Mouse (Mus musculus) kidney, postnatal 36 days (tissue): ENCODE measurements at regions not wholly inside any gene's neighbourhood (a gene's known extent, or its start where the extent isn't known, plus 50 kb on each side); places are given as distances from the start of the nearest gene placed in this dataset.
"Not testable (repeated sequence)": the region's sequence is repeated elsewhere in the genome, so short reads cannot be mapped to it uniquely, and the experiment has no call there.

Experiments used
- DNase-seq, 2 experiments: peaks; one replicate each; pipeline ENCODE4 v3.0.0; 2021 to 2022; ENCODE audit warnings: mixed read lengths in 2 of 2

GRCm38 (mm10) chr16:12516834-12517685, 533.1 kb downstream of the Shisa9 start:
- DNase-seq = no peak

- no peak for DNase-seq
Observed at GRCm38 (mm10) chr16:12518264-12518663, 534.4 kb downstream of the Shisa9 start.

- DNase-seq = no peak
Observed at GRCm38 (mm10) chr16:12521711-12522476, 538.0 kb downstream of the Shisa9 start.

- no peak for DNase-seq
Observed at GRCm38 (mm10) chr16:12548462-12548861, 561.0 kb upstream of the Ercc4 start.

GRCm38 (mm10) chr16:12588889-12589288, 520.6 kb upstream of the Ercc4 start:
- DNase-seq = peak in 1 of 2 experiments; percentile 10

GRCm38 (mm10) chr16:12608259-12608658, 501.2 kb upstream of the Ercc4 start:
- DNase-seq = peak; percentile 4 to 15

- DNase-seq = no peak
Observed at GRCm38 (mm10) chr16:12611106-12611505, 498.4 kb upstream of the Ercc4 start.

- DNase-seq = no peak
Observed at GRCm38 (mm10) chr16:12617781-12618180, 491.7 kb upstream of the Ercc4 start.

GRCm38 (mm10) chr16:12632533-12632932, 477.0 kb upstream of the Ercc4 start:
- DNase-seq = no peak

GRCm38 (mm10) chr16:12638971-12639640, 470.4 kb upstream of the Ercc4 start:
- DNase-seq = no peak

- no peak for DNase-seq
Observed at GRCm38 (mm10) chr16:12643053-12643452, 466.4 kb upstream of the Ercc4 start.

- no peak for DNase-seq
Observed at GRCm38 (mm10) chr16:12644621-12645020, 464.9 kb upstream of the Ercc4 start.

- no peak for DNase-seq
Observed at GRCm38 (mm10) chr16:12652180-12652579, 457.3 kb upstream of the Ercc4 start.

- not testable (repeated sequence) for DNase-seq
Observed at GRCm38 (mm10) chr16:12673656-12674055, 435.8 kb upstream of the Ercc4 start.

- no peak for DNase-seq
Observed at GRCm38 (mm10) chr16:12681474-12681873, 428.0 kb upstream of the Ercc4 start.

- no peak for DNase-seq
Observed at GRCm38 (mm10) chr16:12685816-12686215, 423.7 kb upstream of the Ercc4 start.

GRCm38 (mm10) chr16:12691776-12692175, 417.7 kb upstream of the Ercc4 start:
- DNase-seq = no peak

GRCm38 (mm10) chr16:12692739-12693292, 416.7 kb upstream of the Ercc4 start:
- DNase-seq = no peak

GRCm38 (mm10) chr16:12693346-12693745, 416.1 kb upstream of the Ercc4 start:
- DNase-seq = no peak

GRCm38 (mm10) chr16:12694646-12695045, 414.8 kb upstream of the Ercc4 start:
- no peak for DNase-seq

GRCm38 (mm10) chr16:12696939-12697621, 412.4 kb upstream of the Ercc4 start:
- no peak for DNase-seq

- DNase-seq = no peak
Observed at GRCm38 (mm10) chr16:12699557-12699956, 409.9 kb upstream of the Ercc4 start.
